Mouse (Mus musculus) sigmoid colon, adult 10 weeks (tissue): Measurements from ENCODE around the gene Ebf1. TPM values are rescaled to one million over a fixed set of nuclear protein-coding genes. Genes with fewer than 3 reads are reported as not detected.

ENCODE experiments used
- polyA plus RNA-seq: library from polyadenylated mRNA; stranded (reverse); fragments of 350-450 nt; fragmentation: Illumina TruSeq; extraction: RNeasy Lipid Tissue Mini Kit (QIAGEN cat#74804); gene quantifications from one replicate; pipeline ENCODE4 v1.2.3, GENCODE M21; 2014; ENCODE audit warnings: low read depth, low replicate concordance

Ebf1 gene
- polyA plus RNA-seq: 6.7 TPM

GRCm38 (mm10) chr11:44616788-44617712 is at the start of gene Ebf1:
Ebf1 (plus strand) TSS chr11:44617317.

Other genes starting within 250 kb of the Ebf1 start
- 0.47 TPM for gene Il12b, start 217.3 kb upstream of the Ebf1 start, polyA plus RNA-seq
- 98.9 TPM for gene Ublcp1, start 146.8 kb upstream of the Ebf1 start, polyA plus RNA-seq
- 61.8 TPM for gene Rnf145, start 98.4 kb upstream of the Ebf1 start, polyA plus RNA-seq